Mouse (Mus musculus): Measurements from ENCODE around the gene Ldhc. TPM values are rescaled to one million over a fixed set of nuclear protein-coding genes. Genes with fewer than 3 reads are reported as not detected.

Gene Ldhc
- total RNA-seq (2012; rRNA removed) (not detected in 2 replicates), total RNA-seq (2014; rRNA removed) (not detected in 2 replicates), polyA plus RNA-seq (2012; ENCODE audit: insufficient read length, low read depth) (not detected in 2 replicates)

- Histone ChIP-seq H3K27me3 (replicated peaks) (no peaks in the 10 kb centered on the region), H3K4me2 (ENCODE audit: insufficient read depth, low read depth, poor library complexity, severe bottlenecking) (no peak within 1 kb of the TSS), H3K9me3 (replicated peaks; ENCODE audit: low read length) (no peaks in the 10 kb centered on the region), H3K79me2 (replicated peaks; ENCODE audit: control insufficient read depth, extremely low read depth, insufficient read depth, poor library complexity, severe bottlenecking) (no peaks in the 10 kb centered on the region), H3K27ac (ENCODE audit: insufficient read depth, low read depth) (no peak within 1 kb of the TSS), H3K36me3 (replicated peaks in 1 of 2; ENCODE audit: control insufficient read depth in 1 of 2, insufficient read depth in 1 of 2, low read length in 1 of 2) (peaks cover 0 to 4% of the 10 kb centered on the region in 2 experiments), H3K4me1 (ENCODE audit: control insufficient read depth in 1 of 2, insufficient read depth in 2 of 2) (no peaks in the 10 kb centered on the region), H3K4me3 (replicated peaks in 1 of 3; ENCODE audit: low read depth in 2 of 3, low read length in 2 of 3, poor library complexity in 1 of 3) (no peak within 1 kb of the TSS), H3K9ac (ENCODE audit: insufficient read depth, low read depth) (no peak within 1 kb of the TSS)
- TF ChIP-seq ETS1 (conservative IDR thresholded peaks at IDR 0.05; ENCODE audit: low read depth, low read length) (no peak), E2F4 (IDR thresholded peaks at IDR 0.05; ENCODE audit: insufficient replicate concordance, low read depth, low read length) (no peak), TCF12 (IDR thresholded peaks at IDR 0.05; ENCODE audit: low read depth, low read length) (no peak), GABPA (IDR thresholded peaks at IDR 0.05; ENCODE audit: insufficient replicate concordance, low read depth, low read length) (no peak), MAFK (IDR thresholded peaks at IDR 0.05; ENCODE audit: insufficient replicate concordance, low read length) (no peak), NRF1 (IDR thresholded peaks at IDR 0.05; ENCODE audit: low read depth, low read length) (no peak), UBTF (IDR thresholded peaks at IDR 0.05; ENCODE audit: low read depth, low read length) (no peak), KAT2A (IDR thresholded peaks at IDR 0.05; ENCODE audit: insufficient replicate concordance, low read length) (no peak), MAZ (IDR thresholded peaks at IDR 0.05; ENCODE audit: low read depth, low read length) (no peak), CHD2 (IDR thresholded peaks at IDR 0.05; ENCODE audit: low read length) (no peak), SIN3A (IDR thresholded peaks at IDR 0.05; ENCODE audit: low read length) (no peak), EP300 (IDR thresholded peaks at IDR 0.05; ENCODE audit: low read length) (no peak), JUND (conservative IDR thresholded peaks at IDR 0.05; ENCODE audit: low read depth, low read length) (no peak), MYC (IDR thresholded peaks at IDR 0.05; ENCODE audit: low read depth, low read length) (no peak), NELFE (IDR thresholded peaks at IDR 0.05; ENCODE audit: low read depth, low read length) (no peak)
- dilution Hi-C loops (cut with MboI; ENCODE audit: extremely low pct_ligation_motif_present, extremely low pct_unique_long_range_greater_than_20kb, low sequenced_read_pairs) (no loop called here), in situ Hi-C loops (cut with MboI; ENCODE audit: low pct_ligation_motif_present, low pct_unique_long_range_greater_than_20kb, low sequenced_read_pairs) (no loop called here)
- no peak for DNase-seq (ENCODE audit: extremely low read depth)
Measured at GRCm38 (mm10) chr7:46860996-46861395, at the start of gene Ldhc. TSS of gene Ldhc (plus strand) at chr7:46861203.

GRCm38 (mm10) chr7:46814012-46814411, 47.0 kb upstream of the Ldhc start:
- Histone ChIP-seq H3K27ac (ENCODE audit: insufficient read depth, low read depth) (no peak overlapping the region), H3K27me3 (replicated peaks) (no peaks in the 10 kb centered on the region), H3K4me1 (ENCODE audit: control insufficient read depth in 1 of 2, insufficient read depth in 2 of 2) (no peaks in the 10 kb centered on the region), H3K9ac (ENCODE audit: insufficient read depth, low read depth) (no peak overlapping the region), H3K9me3 (replicated peaks; ENCODE audit: low read length) (no peaks in the 10 kb centered on the region), H3K4me3 (replicated peaks in 1 of 3; ENCODE audit: low read depth in 2 of 3, low read length in 2 of 3, poor library complexity in 1 of 3) (no peak overlapping the region), H3K4me2 (ENCODE audit: insufficient read depth, low read depth, poor library complexity, severe bottlenecking) (no peak overlapping the region), H3K36me3 (replicated peaks in 1 of 2; ENCODE audit: control insufficient read depth in 1 of 2, insufficient read depth in 1 of 2, low read length in 1 of 2) (peaks cover 41 to 74% of the 10 kb centered on the region in 2 experiments), H3K79me2 (replicated peaks; ENCODE audit: control insufficient read depth, extremely low read depth, insufficient read depth, poor library complexity, severe bottlenecking) (no peaks in the 10 kb centered on the region)
- in situ Hi-C loops (cut with MboI; ENCODE audit: low pct_ligation_motif_present, low pct_unique_long_range_greater_than_20kb, low sequenced_read_pairs) (no loop called here), dilution Hi-C loops (cut with MboI; ENCODE audit: extremely low pct_ligation_motif_present, extremely low pct_unique_long_range_greater_than_20kb, low sequenced_read_pairs) (no loop called here)
- TF ChIP-seq ELF1 (IDR thresholded peaks at IDR 0.05; ENCODE audit: low read depth, low read length), result no peak
- no peak for TF ChIP-seq BHLHE40 (IDR thresholded peaks at IDR 0.05; ENCODE audit: low read depth, low read length)
- TF ChIP-seq IRF4 (IDR thresholded peaks at IDR 0.05; ENCODE audit: low read depth, low read length), result no peak
- no peak for TF ChIP-seq GABPA (IDR thresholded peaks at IDR 0.05; ENCODE audit: insufficient replicate concordance, low read depth, low read length)
- no peak for TF ChIP-seq USF1 (IDR thresholded peaks at IDR 0.05; ENCODE audit: low read depth, low read length)
- no peak for TF ChIP-seq ZKSCAN1 (IDR thresholded peaks at IDR 0.05; ENCODE audit: borderline replicate concordance, low read depth, low read length)
- TF ChIP-seq MYC (IDR thresholded peaks at IDR 0.05; ENCODE audit: low read depth, low read length), result no peak
- TF ChIP-seq E2F4 (IDR thresholded peaks at IDR 0.05; ENCODE audit: insufficient replicate concordance, low read depth, low read length), result no peak
- TF ChIP-seq CTCF (conservative IDR thresholded peaks at IDR 0.05 in 1 of 2, IDR thresholded peaks at IDR 0.05 in 1 of 2; ENCODE audit: low read depth in 2 of 2, low read length in 2 of 2), result no peak
- no peak for TF ChIP-seq USF2 (conservative IDR thresholded peaks at IDR 0.05; ENCODE audit: low read depth, low read length)
- TF ChIP-seq MAZ (IDR thresholded peaks at IDR 0.05; ENCODE audit: low read depth, low read length), result no peak
- no peak for TF ChIP-seq PAX5 (IDR thresholded peaks at IDR 0.05; ENCODE audit: low read length)
- TF ChIP-seq JUND (conservative IDR thresholded peaks at IDR 0.05; ENCODE audit: low read depth, low read length), result no peak
- no peak for TF ChIP-seq ZMIZ1 (IDR thresholded peaks at IDR 0.05; ENCODE audit: low read depth, low read length)
- TF ChIP-seq ZC3H11A (IDR thresholded peaks at IDR 0.05; ENCODE audit: low read depth, low read length), result no peak
- TF ChIP-seq KAT2A (IDR thresholded peaks at IDR 0.05; ENCODE audit: insufficient replicate concordance, low read length), result no peak
- no peak for DNase-seq (ENCODE audit: extremely low read depth)

All from CH12.LX (cell line).